Mouse (Mus musculus): Measurements from ENCODE around the gene Baiap2l1. TPM values are rescaled to one million over a fixed set of nuclear protein-coding genes. Genes with fewer than 3 reads are reported as not detected.

The Baiap2l1 gene
- total RNA-seq (2014; rRNA removed; ENCODE audit: low replicate concordance) (6.0 and 6.2 TPM in 2 replicates), polyA plus RNA-seq (2015; fragmentation: Nextera tagmentation; extraction: Ambion mirVana) (10.2 and 11.1 TPM in 2 replicates)

DNA sequence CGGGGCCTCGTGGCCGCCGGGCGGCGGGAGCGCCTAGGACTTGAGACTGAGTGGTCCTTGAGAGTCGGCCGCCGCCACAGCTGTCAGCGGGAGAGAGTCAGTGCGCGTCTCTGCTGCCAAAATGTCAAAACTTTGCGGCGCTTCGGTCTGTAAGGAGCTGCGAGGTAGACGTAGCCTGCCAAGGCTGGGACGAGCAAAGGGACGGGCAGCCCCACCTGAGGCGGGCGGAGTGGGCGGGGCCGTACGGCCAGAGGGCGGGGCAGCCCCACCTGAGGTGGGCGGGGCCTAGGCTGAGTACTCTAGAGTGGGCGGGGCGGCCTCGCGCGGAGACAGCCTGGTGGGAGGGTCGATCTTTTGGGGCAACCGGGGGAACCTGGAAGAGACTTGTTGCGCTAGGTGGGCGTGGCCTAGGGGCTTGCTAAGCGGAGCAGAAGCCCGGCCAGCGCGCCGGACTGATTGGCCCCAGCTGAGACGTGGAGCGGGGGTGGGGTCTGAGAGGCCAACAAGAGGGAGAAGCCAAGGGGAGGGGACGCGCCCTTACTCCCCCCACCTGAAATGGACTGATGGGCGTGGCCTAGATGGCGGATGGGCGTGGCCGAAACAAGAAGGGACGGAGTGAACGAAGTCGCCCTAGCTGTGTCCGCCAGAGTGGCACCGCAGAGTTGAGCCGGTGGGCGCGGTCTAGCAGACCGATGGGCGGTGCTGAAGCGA is at the start of gene Baiap2l1:
Gene Baiap2l1, minus strand, starts transcription at position 232 of the 711 bp plus-strand sequence.
- TF ChIP-seq CTCF (IDR thresholded peaks at IDR 0.05; ENCODE audit: low read depth) (0 out of 2 replicates have a peak, but pooled peaks have one; percentile 0), EP300 (IDR thresholded peaks at IDR 0.05; ENCODE audit: low read depth) (no peak)
- WGBS = under 1% methylated on average over 60 of the region's 60 CpGs
- peak within 1 kb of the TSS; percentile 65 for H3K9ac ChIP-seq (replicated peaks; ENCODE audit: low read depth, low read length)

DNA sequence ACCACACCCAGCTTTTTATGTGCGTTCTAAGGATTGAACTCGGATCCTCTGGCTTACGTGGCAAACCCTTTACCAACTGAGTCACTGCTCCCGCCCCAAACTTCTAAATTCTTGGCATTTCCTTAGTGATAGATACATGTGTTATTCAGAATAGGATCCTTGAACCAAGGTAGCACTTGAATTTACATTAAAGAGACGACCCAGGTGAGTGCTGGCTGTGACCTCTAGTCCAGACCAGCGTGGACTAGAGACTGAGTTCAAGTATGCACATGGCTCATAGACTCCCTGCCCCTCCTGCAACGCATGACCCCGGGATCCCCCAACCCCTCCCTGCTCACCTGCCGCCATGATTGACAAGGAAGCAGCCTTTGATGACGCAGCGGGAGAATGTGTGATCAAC is 48.3 kb upstream of the Baiap2l1 start:
- DNase-seq (ENCODE audit: low spot score) (no peak), ATAC-seq (ENCODE audit: insufficient read depth, low read depth) (no peak)
- Histone ChIP-seq H3K27me3 (ENCODE audit: control insufficient read depth, insufficient read depth, low read length) (no peaks in the 10 kb centered on the region), H3K27ac (ENCODE audit: low read depth) (no peak overlapping the region), H3K9me3 (replicated peaks; ENCODE audit: control insufficient read depth, low read length) (no peaks in the 10 kb centered on the region), H3K36me3 (replicated peaks; ENCODE audit: control insufficient read depth, insufficient read depth, low read length) (no peaks in the 10 kb centered on the region), H3K9ac (replicated peaks; ENCODE audit: low read depth, low read length) (no peak overlapping the region), H3K4me2 (ENCODE audit: low read depth, low read length) (no peak overlapping the region), H3K4me3 (ENCODE audit: low read depth, low read length) (no peak overlapping the region), H3K4me1 (ENCODE audit: control insufficient read depth, insufficient read depth) (no peaks in the 10 kb centered on the region)
- WGBS = 80% methylated on average over 11 of the region's 11 CpGs
- TF ChIP-seq EP300 (IDR thresholded peaks at IDR 0.05; ENCODE audit: low read depth) (no peak), CTCF (IDR thresholded peaks at IDR 0.05; ENCODE audit: low read depth) (no peak)

More for the DNA sequence above, at the start of gene Baiap2l1:
- Histone ChIP-seq H3K9me3 (replicated peaks; ENCODE audit: control insufficient read depth, low read length) (no peaks in the 10 kb centered on the region), H3K4me3 (ENCODE audit: low read depth, low read length) (peak within 1 kb of the TSS; percentile 72), H3K36me3 (replicated peaks; ENCODE audit: control insufficient read depth, insufficient read depth, low read length) (no peaks in the 10 kb centered on the region), H3K4me2 (ENCODE audit: low read depth, low read length) (peak within 1 kb of the TSS; percentile 77), H3K27me3 (ENCODE audit: control insufficient read depth, insufficient read depth, low read length) (no peaks in the 10 kb centered on the region), H3K27ac (ENCODE audit: low read depth) (peak within 1 kb of the TSS; percentile 87), H3K4me1 (ENCODE audit: control insufficient read depth, insufficient read depth) (no peaks in the 10 kb centered on the region; the same call in 1 of the 2 replicates)
- ATAC-seq (ENCODE audit: insufficient read depth, low read depth) (peak; percentile 92), DNase-seq (ENCODE audit: low spot score) (peak; percentile 94)

DNA sequence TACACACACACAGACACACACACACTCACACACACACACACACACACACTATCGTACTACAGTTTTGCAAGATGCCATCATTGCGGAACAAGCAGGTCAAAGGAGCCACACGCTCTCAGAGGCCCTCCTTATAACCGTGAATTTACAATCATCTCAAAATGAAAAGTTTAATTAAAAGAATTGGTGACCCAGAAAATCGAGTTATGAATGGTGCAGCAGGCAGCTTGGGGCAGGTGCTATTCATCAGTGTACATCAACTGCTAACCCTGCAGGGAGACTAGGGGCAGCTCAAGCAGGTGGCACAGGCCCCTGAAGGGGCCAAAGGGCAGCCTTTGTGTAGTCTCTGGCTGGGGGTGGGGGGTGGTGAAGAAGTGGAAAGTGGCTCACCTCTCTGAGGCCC is 42.9 kb upstream of the Baiap2l1 start:
- WGBS = 79% methylated on average over 5 of the region's 5 CpGs

GRCm38 (mm10) chr5:144397566-144397965 is 39.7 kb upstream of the Baiap2l1 start:
- Histone ChIP-seq H3K27ac (ENCODE audit: low read depth) (no peak overlapping the region), H3K36me3 (replicated peaks; ENCODE audit: control insufficient read depth, insufficient read depth, low read length) (no peaks in the 10 kb centered on the region), H3K4me2 (ENCODE audit: low read depth, low read length) (no peak overlapping the region), H3K9ac (replicated peaks; ENCODE audit: low read depth, low read length) (no peak overlapping the region), H3K27me3 (ENCODE audit: control insufficient read depth, insufficient read depth, low read length) (no peaks in the 10 kb centered on the region), H3K9me3 (replicated peaks; ENCODE audit: control insufficient read depth, low read length) (no peaks in the 10 kb centered on the region), H3K4me1 (ENCODE audit: control insufficient read depth, insufficient read depth) (no peaks in the 10 kb centered on the region), H3K4me3 (ENCODE audit: low read depth, low read length) (no peak overlapping the region)
- DNase-seq (ENCODE audit: low spot score) (no peak), ATAC-seq (ENCODE audit: insufficient read depth, low read depth) (no peak)
- no peak for TF ChIP-seq EP300 (IDR thresholded peaks at IDR 0.05; ENCODE audit: low read depth)
- no peak for TF ChIP-seq CTCF (IDR thresholded peaks at IDR 0.05; ENCODE audit: low read depth)
- WGBS = 38% methylated on average over 6 of the region's 9 CpGs

More for the DNA sequence above, 42.9 kb upstream of the Baiap2l1 start:
- ATAC-seq (ENCODE audit: insufficient read depth, low read depth) = no peak
- no peak for TF ChIP-seq EP300 (IDR thresholded peaks at IDR 0.05; ENCODE audit: low read depth)
- no peak for TF ChIP-seq CTCF (IDR thresholded peaks at IDR 0.05; ENCODE audit: low read depth)
- no peak overlapping the region for H3K4me3 ChIP-seq (ENCODE audit: low read depth, low read length)
- no peak overlapping the region for H3K9ac ChIP-seq (replicated peaks; ENCODE audit: low read depth, low read length)
- H3K9me3 ChIP-seq (replicated peaks; ENCODE audit: control insufficient read depth, low read length) = no peaks in the 10 kb centered on the region
- no peaks in the 10 kb centered on the region for H3K36me3 ChIP-seq (replicated peaks; ENCODE audit: control insufficient read depth, insufficient read depth, low read length)
- no peaks in the 10 kb centered on the region for H3K27me3 ChIP-seq (ENCODE audit: control insufficient read depth, insufficient read depth, low read length)
- no peak for DNase-seq (ENCODE audit: low spot score)
- H3K4me2 ChIP-seq (ENCODE audit: low read depth, low read length) = no peak overlapping the region
- H3K4me1 ChIP-seq (ENCODE audit: control insufficient read depth, insufficient read depth) = no peaks in the 10 kb centered on the region
- H3K27ac ChIP-seq (ENCODE audit: low read depth) = no peak overlapping the region

DNA sequence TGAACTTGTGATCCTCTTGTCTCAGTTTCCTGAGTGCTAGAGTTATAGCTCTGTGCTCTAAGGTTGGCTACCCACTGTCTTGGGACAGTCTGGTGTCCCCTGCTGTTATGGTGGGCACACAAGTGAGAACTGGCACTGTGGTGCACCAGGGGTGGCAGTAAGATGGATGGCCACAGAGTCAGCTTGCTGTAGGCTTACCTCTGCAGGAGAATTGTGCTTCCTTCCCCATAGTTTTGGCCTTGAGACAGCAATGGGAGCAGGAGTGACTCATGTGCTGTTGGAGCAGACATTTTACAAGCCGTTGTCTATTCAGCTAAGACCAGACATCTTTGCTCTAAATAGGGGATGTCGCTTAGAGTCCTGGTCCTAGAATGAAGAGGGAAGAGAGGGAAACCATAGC is 36.2 kb upstream of the Baiap2l1 start:
- Histone ChIP-seq H3K4me3 (ENCODE audit: low read depth, low read length) (no peak overlapping the region), H3K27ac (ENCODE audit: low read depth) (no peak overlapping the region), H3K9ac (replicated peaks; ENCODE audit: low read depth, low read length) (no peak overlapping the region), H3K4me2 (ENCODE audit: low read depth, low read length) (no peak overlapping the region), H3K36me3 (replicated peaks; ENCODE audit: control insufficient read depth, insufficient read depth, low read length) (no peaks in the 10 kb centered on the region), H3K9me3 (replicated peaks; ENCODE audit: control insufficient read depth, low read length) (peaks cover 3% of the 10 kb centered on the region; the same call in 1 of the 2 replicates), H3K4me1 (ENCODE audit: control insufficient read depth, insufficient read depth) (no peaks in the 10 kb centered on the region), H3K27me3 (ENCODE audit: control insufficient read depth, insufficient read depth, low read length) (no peaks in the 10 kb centered on the region)
- ATAC-seq (ENCODE audit: insufficient read depth, low read depth) (no peak), DNase-seq (ENCODE audit: low spot score) (no peak)
- WGBS = 83% methylated on average over 2 of the region's 2 CpGs
- no peak for TF ChIP-seq CTCF (IDR thresholded peaks at IDR 0.05; ENCODE audit: low read depth)
- TF ChIP-seq EP300 (IDR thresholded peaks at IDR 0.05; ENCODE audit: low read depth) = no peak

All from heart, postnatal 0 days (tissue).